Mouse (Mus musculus): ENCODE measurements around the gene Oxa1l. TPM values are rescaled to one million over a fixed set of nuclear protein-coding genes. Genes with fewer than 3 reads are reported as not detected.

Gene Oxa1l
- polyA plus RNA-seq, 1 experiment from 2014 or later = 47.9 TPM

GRCm38 (mm10) chr14:54415241-54416020 is 54.8 kb downstream of the Oxa1l start:
- H3K27me3 ChIP-seq = peaks cover 4% of the 10 kb centered on the region; the same call in 1 of the 2 replicates
- no peak overlapping the region for H3K4me2 ChIP-seq (replicated peaks)
- H3K27ac ChIP-seq (replicated peaks) = no peak overlapping the region
- 11% methylated on average over 13 of the region's 13 CpGs for WGBS
- H3K4me1 ChIP-seq = no peaks in the 10 kb centered on the region
- H3K4me3 ChIP-seq = no peak overlapping the region
- ATAC-seq (replicated peaks) = no peak
- no peak overlapping the region for H3K9ac ChIP-seq (replicated peaks)
- H3K9me3 ChIP-seq = no peaks in the 10 kb centered on the region
- no peaks in the 10 kb centered on the region for H3K36me3 ChIP-seq

- no peak overlapping the region for H3K27ac ChIP-seq (replicated peaks)
- peaks cover 4% of the 10 kb centered on the region; the same call in 1 of the 2 replicates for H3K27me3 ChIP-seq
- H3K36me3 ChIP-seq = no peaks in the 10 kb centered on the region
- H3K4me3 ChIP-seq = no peak overlapping the region
- no peaks in the 10 kb centered on the region for H3K9me3 ChIP-seq
- no peak for ATAC-seq (replicated peaks)
- no peaks in the 10 kb centered on the region for H3K4me1 ChIP-seq
- no peak overlapping the region for H3K4me2 ChIP-seq (replicated peaks)
- no peak overlapping the region for H3K9ac ChIP-seq (replicated peaks)
- WGBS = 30% methylated on average over 5 of the region's 5 CpGs
Observed at GRCm38 (mm10) chr14:54416229-54416775, 55.7 kb downstream of the Oxa1l start.

- no peaks in the 10 kb centered on the region for H3K36me3 ChIP-seq
- no peak overlapping the region for H3K9ac ChIP-seq (replicated peaks)
- H3K4me1 ChIP-seq = no peaks in the 10 kb centered on the region
- no peak for ATAC-seq (replicated peaks)
- H3K27me3 ChIP-seq = peaks cover 4% of the 10 kb centered on the region; the same call in 1 of the 2 replicates
- no peak overlapping the region for H3K27ac ChIP-seq (replicated peaks)
- H3K9me3 ChIP-seq = no peaks in the 10 kb centered on the region
- H3K4me2 ChIP-seq (replicated peaks) = no peak overlapping the region
- 73% methylated on average over 4 of the region's 4 CpGs for WGBS
- no peak overlapping the region for H3K4me3 ChIP-seq
Observed at GRCm38 (mm10) chr14:54416830-54417229, 56.2 kb downstream of the Oxa1l start.

- WGBS = 11% methylated on average over 19 of the region's 19 CpGs
- H3K36me3 ChIP-seq = no peaks in the 10 kb centered on the region
Observed at GRCm38 (mm10) chr14:54417623-54418081, 57.0 kb downstream of the Oxa1l start, which contains the start of gene Slc7a7. Gene Slc7a7 (minus strand): TSS chr14:54417780.

More at GRCm38 (mm10) chr14:54417623-54418081, 57.0 kb downstream of the Oxa1l start, which contains the start of gene Slc7a7:
- Histone ChIP-seq H3K9me3 (no peaks in the 10 kb centered on the region), H3K4me2 (replicated peaks) (no peak within 1 kb of the TSS), H3K4me1 (no peaks in the 10 kb centered on the region), H3K27ac (replicated peaks) (no peak within 1 kb of the TSS), H3K9ac (replicated peaks) (no peak within 1 kb of the TSS), H3K4me3 (no peak within 1 kb of the TSS), H3K27me3 (peaks cover 4% of the 10 kb centered on the region; the same call in 1 of the 2 replicates)
- no peak for ATAC-seq (replicated peaks)

Other genes starting within 250 kb of the Oxa1l start
- 286 and 291 TPM in 2 replicates for gene Dad1, start 106.7 kb upstream of the Oxa1l start, polyA plus RNA-seq (2015; fragmentation: Nextera tagmentation; extraction: Ambion mirVana)
- 47.7 and 53.9 TPM in 2 replicates for gene Abhd4, start 106.6 kb upstream of the Oxa1l start, polyA plus RNA-seq (2015; fragmentation: Nextera tagmentation; extraction: Ambion mirVana)
- not detected in 2 replicates for gene Olfr49, start 75.9 kb upstream of the Oxa1l start, polyA plus RNA-seq (2015; fragmentation: Nextera tagmentation; extraction: Ambion mirVana)
- 5.0 and 5.2 TPM in 2 replicates for gene Slc7a7, start 56.9 kb downstream of the Oxa1l start, polyA plus RNA-seq (2015; fragmentation: Nextera tagmentation; extraction: Ambion mirVana)
- 269 and 282 TPM in 2 replicates for gene Mrpl52, start 66.1 kb downstream of the Oxa1l start, polyA plus RNA-seq (2015; fragmentation: Nextera tagmentation; extraction: Ambion mirVana)
- 60.3 and 61.7 TPM in 2 replicates for gene Mmp14, start 70.8 kb downstream of the Oxa1l start, polyA plus RNA-seq (2015; fragmentation: Nextera tagmentation; extraction: Ambion mirVana)
- 32.5 and 33.9 TPM in 2 replicates for gene Lrp10, start 103.3 kb downstream of the Oxa1l start, polyA plus RNA-seq (2015; fragmentation: Nextera tagmentation; extraction: Ambion mirVana)
- 22.9 and 23.8 TPM in 2 replicates for gene Rem2, start 115.3 kb downstream of the Oxa1l start, polyA plus RNA-seq (2015; fragmentation: Nextera tagmentation; extraction: Ambion mirVana)
- gene Prmt5, start 156.7 kb downstream of the Oxa1l start, polyA plus RNA-seq (2015; fragmentation: Nextera tagmentation; extraction: Ambion mirVana) = 101 and 102 TPM in 2 replicates
- gene Haus4, start 193.8 kb downstream of the Oxa1l start, polyA plus RNA-seq (2015; fragmentation: Nextera tagmentation; extraction: Ambion mirVana) = 29.6 and 31.6 TPM in 2 replicates
- 11.1 and 13.1 TPM in 2 replicates for gene Ajuba, start 216.7 kb downstream of the Oxa1l start, polyA plus RNA-seq (2015; fragmentation: Nextera tagmentation; extraction: Ambion mirVana)
- 8.0 and 8.9 TPM in 2 replicates for gene 4931414P19Rik, start 245.2 kb downstream of the Oxa1l start, polyA plus RNA-seq (2015; fragmentation: Nextera tagmentation; extraction: Ambion mirVana)